Mouse (Mus musculus) CH12.LX (cell line): ENCODE measurements around the gene Acsl5.
A peak's percentile ranks its signal among the peaks of the same experiment; 100 is the strongest.

ENCODE experiments used
- CTCF ChIP-seq, 2 experiments: IDR thresholded peaks in 1 of 2; conservative IDR thresholded peaks in 1 of 2; 2 replicates each; pipeline ENCODE4 v1.5.1; 2011 to 2012; ENCODE audit warnings: low read depth in 2 of 2, low read length in 2 of 2, improper control_type of control experiment in 1 of 2, inconsistent platforms in 1 of 2, mild to moderate bottlenecking in 1 of 2, moderate library complexity in 1 of 2
- EP300 ChIP-seq: IDR thresholded peaks from 2 replicates; pipeline ENCODE4 v1.6.1; 2011; ENCODE audit warnings: low read length, improper control_type of control experiment
- ETS1 ChIP-seq: conservative IDR thresholded peaks from 2 replicates; pipeline ENCODE4 v1.6.1; 2012; ENCODE audit warnings: low read depth, mild to moderate bottlenecking, inconsistent platforms, low read length, improper control_type of control experiment, moderate library complexity
- MAX ChIP-seq: IDR thresholded peaks from 2 replicates; pipeline ENCODE4 v1.6.1; 2011; ENCODE audit warnings: low read length, improper control_type of control experiment
- MYC ChIP-seq: IDR thresholded peaks from 2 replicates; pipeline ENCODE4 v1.6.1; 2011; ENCODE audit warnings: low read depth, mild to moderate bottlenecking, improper control_type of control experiment, low read length
- POLR2A ChIP-seq: IDR thresholded peaks from 2 replicates; pipeline ENCODE4 v1.6.1; 2011; ENCODE audit warnings: low read depth, mild to moderate bottlenecking, improper control_type of control experiment, low read length
- SMC3 ChIP-seq: IDR thresholded peaks from 2 replicates; pipeline ENCODE4 v1.6.1; 2011; ENCODE audit warnings: low read depth, low read length, improper control_type of control experiment
- TCF12 ChIP-seq: IDR thresholded peaks from 2 replicates; pipeline ENCODE4 v1.6.1; 2014; ENCODE audit warnings: low read depth, mild to moderate bottlenecking, inconsistent platforms, low read length, improper control_type of control experiment
- USF2 ChIP-seq: conservative IDR thresholded peaks from 2 replicates; pipeline ENCODE4 v1.6.1; 2011; ENCODE audit warnings: low read depth, low read length, improper control_type of control experiment
- ZC3H11A ChIP-seq: IDR thresholded peaks from 2 replicates; pipeline ENCODE4 v1.6.1; 2012; ENCODE audit warnings: low read depth, mild to moderate bottlenecking, inconsistent platforms, low read length, improper control_type of control experiment
- ZKSCAN1 ChIP-seq: IDR thresholded peaks from 2 replicates; pipeline ENCODE4 v1.6.1; 2012; ENCODE audit warnings: low read depth, inconsistent platforms, low read length, improper control_type of control experiment, borderline replicate concordance
- ZMIZ1 ChIP-seq: IDR thresholded peaks from 2 replicates; pipeline ENCODE4 v1.6.1; 2012; ENCODE audit warnings: low read depth, mild to moderate bottlenecking, inconsistent platforms, low read length, improper control_type of control experiment
- ZNF384 ChIP-seq: IDR thresholded peaks from 2 replicates; pipeline ENCODE4 v1.6.1; 2012; ENCODE audit warnings: low read depth, low read length, improper control_type of control experiment, inconsistent platforms

DNA sequence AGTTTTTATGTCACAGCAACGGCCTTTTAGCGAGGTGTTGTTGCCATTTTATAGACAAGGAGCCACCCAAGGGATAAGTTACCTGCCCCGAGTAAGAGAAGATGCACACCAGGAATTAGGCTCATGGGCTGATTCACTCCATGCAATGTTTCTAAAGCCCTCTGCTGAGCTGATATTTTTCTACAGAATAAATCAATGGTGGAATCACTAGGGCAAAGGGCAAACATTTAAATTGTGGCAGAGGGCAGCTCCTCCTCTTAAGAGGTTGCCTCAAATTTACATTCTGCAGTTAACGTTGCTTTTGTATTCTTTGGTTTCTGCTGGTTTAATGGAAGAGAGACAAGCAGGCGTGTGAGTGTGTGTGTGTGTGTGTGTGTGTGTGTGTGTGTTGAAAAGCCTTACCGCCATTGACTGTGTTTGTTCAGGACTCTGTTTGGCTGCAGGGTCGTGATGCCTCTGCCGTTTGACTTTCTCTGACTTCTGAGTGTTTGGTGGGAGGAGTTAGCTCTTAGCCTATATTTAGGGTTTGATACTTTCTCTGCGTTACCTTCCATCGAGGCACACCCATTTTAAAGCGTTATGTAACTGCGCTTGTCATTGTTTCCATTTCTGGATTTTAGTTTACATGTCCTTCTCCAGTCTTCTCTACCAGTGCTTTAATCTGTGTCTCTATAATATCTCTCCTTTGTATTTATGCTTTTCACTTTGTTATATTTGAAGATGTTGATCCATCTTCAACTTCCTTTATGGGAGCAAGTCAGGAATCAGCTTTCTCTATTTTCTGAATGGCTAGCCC is 8.8 kb downstream of the Acsl5 start:
- TF ChIP-seq ZC3H11A: no peak
- no peak for TF ChIP-seq POLR2A
- 0 out of 2 replicates have a peak, but pooled peaks have one; percentile 7 for TF ChIP-seq ETS1
- TF ChIP-seq SMC3: no peak
- TF ChIP-seq ZKSCAN1: no peak
- no peak for TF ChIP-seq USF2
- TF ChIP-seq MYC: no peak
- no peak for TF ChIP-seq ZNF384
- no peak for TF ChIP-seq TCF12
- TF ChIP-seq EP300: no peak
- no peak for TF ChIP-seq CTCF (conservative IDR thresholded peaks at IDR 0.05 in 1 of 2, IDR thresholded peaks at IDR 0.05 in 1 of 2; ENCODE audit: low read depth in 2 of 2, low read length in 2 of 2)
- no peak for TF ChIP-seq MAX
- TF ChIP-seq ZMIZ1: no peak
